Mouse (Mus musculus): ENCODE measurements around the gene Galnt12. TPM values are rescaled to one million over a fixed set of nuclear protein-coding genes. Genes with fewer than 3 reads are reported as not detected.

Galnt12 gene
- polyA plus RNA-seq, 1 experiment from 2014 or later: 57.9 TPM

- no peak for DNase-seq (ENCODE audit: low spot score)
- Histone ChIP-seq H3K4me3 (ENCODE audit: low read depth, low read length) (no peak overlapping the region), H3K4me2 (replicated peaks; ENCODE audit: low read depth) (no peak overlapping the region), H3K27ac (replicated peaks) (no peak overlapping the region), H3K9ac (ENCODE audit: low read length) (no peak overlapping the region), H3K9me3 (ENCODE audit: control insufficient read depth, low read length) (no peaks in the 10 kb centered on the region), H3K27me3 (ENCODE audit: control insufficient read depth, insufficient read depth, low read length) (no peaks in the 10 kb centered on the region), H3K36me3 (ENCODE audit: control insufficient read depth, insufficient read depth, low read length) (no peaks in the 10 kb centered on the region), H3K4me1 (replicated peaks; ENCODE audit: control insufficient read depth, insufficient read depth) (no peaks in the 10 kb centered on the region)
- TF ChIP-seq EP300 (optimal IDR thresholded peaks at IDR 0.05): no peak
- no peak for TF ChIP-seq CTCF (IDR thresholded peaks at IDR 0.05; ENCODE audit: low read depth)
- WGBS: 82% methylated on average over 7 of the region's 7 CpGs
- ATAC-seq (ENCODE audit: low FRiP score, low TSS enrichment): no peak
Observed at GRCm38 (mm10) chr4:47088671-47089070, 3.0 kb upstream of the Galnt12 start.

- H3K4me1 ChIP-seq (replicated peaks; ENCODE audit: control insufficient read depth, insufficient read depth): no peaks in the 10 kb centered on the region
- H3K27ac ChIP-seq (replicated peaks): peak overlapping the region; percentile 75
- WGBS: 3% methylated on average over 21 of the region's 21 CpGs
- H3K27me3 ChIP-seq (ENCODE audit: control insufficient read depth, insufficient read depth, low read length): no peaks in the 10 kb centered on the region
- H3K36me3 ChIP-seq (ENCODE audit: control insufficient read depth, insufficient read depth, low read length): no peaks in the 10 kb centered on the region
- ATAC-seq (ENCODE audit: low FRiP score, low TSS enrichment) (peak; percentile 82), DNase-seq (ENCODE audit: low spot score) (peak; percentile 66)
- H3K4me3 ChIP-seq (ENCODE audit: low read depth, low read length): peak overlapping the region; percentile 69
- peak overlapping the region; percentile 99 for H3K4me2 ChIP-seq (replicated peaks; ENCODE audit: low read depth)
- H3K9me3 ChIP-seq (ENCODE audit: control insufficient read depth, low read length): no peaks in the 10 kb centered on the region
- TF ChIP-seq EP300 (optimal IDR thresholded peaks at IDR 0.05): no peak
- TF ChIP-seq CTCF (IDR thresholded peaks at IDR 0.05; ENCODE audit: low read depth): 0 out of 2 replicates have a peak, but pooled peaks have one; percentile 0
- H3K9ac ChIP-seq (ENCODE audit: low read length): peak overlapping the region; percentile 67
Observed at GRCm38 (mm10) chr4:47092387-47093021, 795 bp downstream of the Galnt12 start.

GRCm38 (mm10) chr4:47093161-47093560 is 1.5 kb downstream of the Galnt12 start:
- ATAC-seq (ENCODE audit: low FRiP score, low TSS enrichment): no peak
- H3K36me3 ChIP-seq (ENCODE audit: control insufficient read depth, insufficient read depth, low read length): no peaks in the 10 kb centered on the region
- WGBS: 72% methylated on average over 9 of the region's 9 CpGs
- no peak for DNase-seq (ENCODE audit: low spot score)
- peak overlapping the region; percentile 75 for H3K27ac ChIP-seq (replicated peaks)
- H3K4me1 ChIP-seq (replicated peaks; ENCODE audit: control insufficient read depth, insufficient read depth): no peaks in the 10 kb centered on the region
- H3K4me2 ChIP-seq (replicated peaks; ENCODE audit: low read depth): peak overlapping the region; percentile 99
- peak overlapping the region; percentile 69 for H3K4me3 ChIP-seq (ENCODE audit: low read depth, low read length)
- TF ChIP-seq EP300 (optimal IDR thresholded peaks at IDR 0.05) (no peak), CTCF (IDR thresholded peaks at IDR 0.05; ENCODE audit: low read depth) (no peak)
- no peaks in the 10 kb centered on the region for H3K27me3 ChIP-seq (ENCODE audit: control insufficient read depth, insufficient read depth, low read length)
- no peak overlapping the region for H3K9ac ChIP-seq (ENCODE audit: low read length)
- no peaks in the 10 kb centered on the region for H3K9me3 ChIP-seq (ENCODE audit: control insufficient read depth, low read length)

DNA sequence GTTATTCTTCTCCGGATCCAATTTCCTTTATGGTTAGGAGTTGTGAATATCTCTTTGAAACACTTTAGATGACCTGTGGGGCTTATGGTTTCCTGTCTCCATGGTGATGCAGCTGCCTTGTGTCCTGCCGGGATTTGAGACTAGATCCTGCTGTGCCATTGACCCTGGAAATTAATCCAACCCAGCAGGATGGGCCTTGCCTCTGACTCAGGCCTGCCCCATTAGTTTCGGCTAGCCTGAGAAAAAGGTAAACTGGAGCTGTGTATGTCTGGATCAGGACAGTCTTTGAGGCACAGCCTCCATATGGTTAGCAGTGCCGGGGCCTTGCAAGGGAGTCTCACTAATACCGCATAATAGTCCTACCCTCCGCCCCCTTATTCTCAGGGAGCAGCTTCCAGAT is 1.9 kb downstream of the Galnt12 start:
- TF ChIP-seq CTCF (IDR thresholded peaks at IDR 0.05; ENCODE audit: low read depth) (no peak), EP300 (optimal IDR thresholded peaks at IDR 0.05) (no peak)
- Histone ChIP-seq H3K4me1 (replicated peaks; ENCODE audit: control insufficient read depth, insufficient read depth) (no peaks in the 10 kb centered on the region), H3K9me3 (ENCODE audit: control insufficient read depth, low read length) (no peaks in the 10 kb centered on the region), H3K9ac (ENCODE audit: low read length) (no peak overlapping the region), H3K36me3 (ENCODE audit: control insufficient read depth, insufficient read depth, low read length) (no peaks in the 10 kb centered on the region), H3K4me3 (ENCODE audit: low read depth, low read length) (no peak overlapping the region), H3K4me2 (replicated peaks; ENCODE audit: low read depth) (peak overlapping the region; percentile 99; the same call in 1 of the 2 replicates), H3K27me3 (ENCODE audit: control insufficient read depth, insufficient read depth, low read length) (no peaks in the 10 kb centered on the region), H3K27ac (replicated peaks) (0 out of 2 replicates have a peak overlapping the region, but pooled peaks have one; percentile 2)
- 69% methylated on average over 6 of the region's 6 CpGs for WGBS
- ATAC-seq (ENCODE audit: low FRiP score, low TSS enrichment): no peak
- DNase-seq (ENCODE audit: low spot score): no peak

- Histone ChIP-seq H3K9ac (ENCODE audit: low read length) (no peak overlapping the region), H3K36me3 (ENCODE audit: control insufficient read depth, insufficient read depth, low read length) (no peaks in the 10 kb centered on the region), H3K27me3 (ENCODE audit: control insufficient read depth, insufficient read depth, low read length) (no peaks in the 10 kb centered on the region), H3K4me2 (replicated peaks; ENCODE audit: low read depth) (no peak overlapping the region), H3K4me1 (replicated peaks; ENCODE audit: control insufficient read depth, insufficient read depth) (no peaks in the 10 kb centered on the region), H3K9me3 (ENCODE audit: control insufficient read depth, low read length) (no peaks in the 10 kb centered on the region), H3K4me3 (ENCODE audit: low read depth, low read length) (no peak overlapping the region), H3K27ac (replicated peaks) (no peak overlapping the region)
- DNase-seq (ENCODE audit: low spot score) (no peak), ATAC-seq (ENCODE audit: low FRiP score, low TSS enrichment) (no peak)
- no peak for TF ChIP-seq EP300 (optimal IDR thresholded peaks at IDR 0.05)
- no peak for TF ChIP-seq CTCF (IDR thresholded peaks at IDR 0.05; ENCODE audit: low read depth)
- 81% methylated on average over 10 of the region's 10 CpGs for WGBS
Observed at GRCm38 (mm10) chr4:47103561-47103960, 11.9 kb downstream of the Galnt12 start.

DNA sequence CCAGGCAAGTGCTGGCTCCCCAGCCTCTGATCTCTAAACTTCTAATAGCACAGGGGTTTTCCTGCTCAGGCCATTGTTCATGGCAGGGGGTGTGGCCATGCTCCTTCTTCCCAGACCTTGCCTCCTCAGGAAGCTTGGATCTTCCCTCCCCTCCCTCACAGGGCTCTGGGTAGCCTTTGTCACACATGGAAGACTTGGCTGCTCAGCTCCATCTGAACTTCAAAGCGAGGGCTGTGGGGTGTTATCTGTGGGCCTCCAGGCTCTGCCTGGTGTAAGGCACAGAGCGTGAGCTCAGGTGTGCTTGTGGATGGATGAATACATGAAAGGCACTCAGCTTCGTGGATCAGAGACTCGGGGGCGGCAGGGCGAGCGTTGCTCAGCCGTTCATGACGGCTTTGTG is 20.2 kb downstream of the Galnt12 start:
- ATAC-seq (ENCODE audit: low FRiP score, low TSS enrichment) (no peak), DNase-seq (ENCODE audit: low spot score) (no peak)
- H3K9ac ChIP-seq (ENCODE audit: low read length): no peak overlapping the region
- no peaks in the 10 kb centered on the region for H3K27me3 ChIP-seq (ENCODE audit: control insufficient read depth, insufficient read depth, low read length)
- H3K4me3 ChIP-seq (ENCODE audit: low read depth, low read length): no peak overlapping the region
- no peaks in the 10 kb centered on the region for H3K9me3 ChIP-seq (ENCODE audit: control insufficient read depth, low read length)
- H3K4me2 ChIP-seq (replicated peaks; ENCODE audit: low read depth): no peak overlapping the region
- H3K27ac ChIP-seq (replicated peaks): no peak overlapping the region
- WGBS: 65% methylated on average over 9 of the region's 9 CpGs
- no peaks in the 10 kb centered on the region for H3K4me1 ChIP-seq (replicated peaks; ENCODE audit: control insufficient read depth, insufficient read depth)
- peaks cover 2% of the 10 kb centered on the region; the same call in 1 of the 2 replicates for H3K36me3 ChIP-seq (ENCODE audit: control insufficient read depth, insufficient read depth, low read length)
- TF ChIP-seq CTCF (IDR thresholded peaks at IDR 0.05; ENCODE audit: low read depth) (no peak), EP300 (optimal IDR thresholded peaks at IDR 0.05) (no peak)

Measured in stomach, postnatal 0 days (tissue).